11 mouse cellular contexts compared by ENCODE assay signal in the genomic region with DNA sequence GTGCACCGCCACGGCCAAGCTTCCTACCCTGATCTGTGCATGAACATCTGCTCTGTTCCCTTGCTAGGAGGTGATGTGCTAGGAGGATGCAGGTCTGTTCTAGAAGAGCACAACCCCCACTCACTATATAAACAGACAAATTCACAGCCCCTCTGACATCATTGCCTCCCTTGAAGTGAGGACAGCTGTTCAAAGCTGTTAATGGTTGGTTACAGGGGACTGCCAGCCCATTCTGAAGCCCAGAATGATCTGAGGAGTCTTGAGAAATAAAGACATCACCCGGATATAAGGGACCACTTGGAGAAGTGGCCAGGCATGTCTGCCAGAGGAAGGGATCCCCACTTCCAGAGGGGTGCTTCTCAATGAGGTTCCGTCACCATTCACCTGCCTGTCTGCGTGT. TPM values are rescaled to one million over a fixed set of nuclear protein-coding genes. Genes with fewer than 3 reads are reported as not detected.
DNase-seq lines count a peak whose midpoint lies in the region; ATAC-seq and TF ChIP-seq lines count a peak whose summit lies in the region.
"Had no signal": no experiment of that assay in that cellular context is flagged by ENCODE, and none has a peak within 500 bp of the region (broad histone marks: within the 10 kb centered on the region; RNA-seq: fewer than 3 reads in every experiment).

No protein-coding gene starts in this region.

- DNase-seq in heart, embryonic 10.5 days (ENCODE audit: low spot score) = no peak
- no peak for DNase-seq in heart, adult 18-20 months
- DNase-seq in kidney, adult 11 months = no peak
- peak; percentile 54 for DNase-seq in midbrain, embryonic 11.5 days (ENCODE audit: low spot score, missing footprints)
- DNase-seq in midbrain, embryonic 14.5 days = no peak
- DNase-seq in stomach, postnatal 0 days (ENCODE audit: low spot score) = no peak
- no peak for DNase-seq in adrenal gland, adult 8-10 months
- DNase-seq: gastrocnemius, postnatal 14 days had no signal

- ATAC-seq in kidney, embryonic 15.5 days (replicated peaks; ENCODE audit: low FRiP score) = no peak
- ATAC-seq in midbrain, embryonic 11.5 days (ENCODE audit: low FRiP score) = no peak
- no peak for ATAC-seq in midbrain, embryonic 14.5 days (ENCODE audit: low FRiP score, low TSS enrichment)
- ATAC-seq in stomach, postnatal 0 days (ENCODE audit: low FRiP score, low TSS enrichment) = no peak
- ATAC-seq: hindbrain, postnatal 0 days had no signal

- H3K4me2 ChIP-seq in kidney, embryonic 15.5 days = no peak overlapping the region
- H3K4me2 ChIP-seq in midbrain, embryonic 11.5 days = no peak overlapping the region
- H3K4me2 ChIP-seq in midbrain, embryonic 14.5 days (ENCODE audit: low read length) = no peak overlapping the region
- H3K4me2 ChIP-seq in stomach, postnatal 0 days (replicated peaks; ENCODE audit: low read depth) = no peak overlapping the region

- H3K9me3 ChIP-seq in heart, embryonic 10.5 days = no peaks in the 10 kb centered on the region
- H3K9me3 ChIP-seq in kidney, embryonic 15.5 days (replicated peaks) = no peaks in the 10 kb centered on the region
- no peaks in the 10 kb centered on the region for H3K9me3 ChIP-seq in midbrain, embryonic 11.5 days (ENCODE audit: control insufficient read depth, low read length)
- H3K9me3 ChIP-seq in midbrain, embryonic 14.5 days (ENCODE audit: control insufficient read depth, low read length) = no peaks in the 10 kb centered on the region
- H3K9me3 ChIP-seq in stomach, postnatal 0 days (ENCODE audit: control insufficient read depth, low read length) = no peaks in the 10 kb centered on the region
- H3K9me3 ChIP-seq: midbrain, embryonic 10.5 days had no signal

- H3K27ac ChIP-seq in heart, embryonic 10.5 days = 0 out of 2 replicates have a peak overlapping the region, but pooled peaks have one; percentile 4
- peak overlapping the region; percentile 78 for H3K27ac ChIP-seq in kidney, embryonic 15.5 days
- H3K27ac ChIP-seq in midbrain, embryonic 11.5 days (ENCODE audit: low read depth, low read length) = no peak overlapping the region
- H3K27ac ChIP-seq in midbrain, embryonic 14.5 days (replicated peaks; ENCODE audit: low read depth, low read length) = no peak overlapping the region
- peak overlapping the region; percentile 69; the same call in 1 of the 2 replicates for H3K27ac ChIP-seq in stomach, postnatal 0 days (replicated peaks)
- H3K27ac ChIP-seq: midbrain, embryonic 10.5 days had no signal

- no peak overlapping the region for H3K4me3 ChIP-seq in heart, embryonic 10.5 days
- no peak overlapping the region for H3K4me3 ChIP-seq in kidney, embryonic 15.5 days (replicated peaks)
- no peak overlapping the region for H3K4me3 ChIP-seq in midbrain, embryonic 11.5 days (ENCODE audit: low read depth, low read length)
- H3K4me3 ChIP-seq in midbrain, embryonic 14.5 days (replicated peaks; ENCODE audit: low read depth, low read length) = no peak overlapping the region
- no peak overlapping the region for H3K4me3 ChIP-seq in stomach, postnatal 0 days (ENCODE audit: low read depth, low read length)
- H3K4me3 ChIP-seq: midbrain, embryonic 10.5 days had no signal

- H3K4me1 ChIP-seq in heart, embryonic 10.5 days = peaks cover 65% of the 10 kb centered on the region
- H3K4me1 ChIP-seq in kidney, embryonic 15.5 days = peaks cover 57% of the 10 kb centered on the region
- no peaks in the 10 kb centered on the region for H3K4me1 ChIP-seq in midbrain, embryonic 11.5 days (ENCODE audit: control insufficient read depth, insufficient read depth, low read length)
- no peaks in the 10 kb centered on the region for H3K4me1 ChIP-seq in midbrain, embryonic 14.5 days (ENCODE audit: control insufficient read depth, insufficient read depth, low read length)
- H3K4me1 ChIP-seq in stomach, postnatal 0 days (replicated peaks; ENCODE audit: control insufficient read depth, insufficient read depth) = peaks cover 6% of the 10 kb centered on the region

- H3K27me3 ChIP-seq in heart, embryonic 10.5 days (ENCODE audit: insufficient read depth, poor library complexity, severe bottlenecking) = no peaks in the 10 kb centered on the region
- H3K27me3 ChIP-seq in kidney, embryonic 15.5 days = no peaks in the 10 kb centered on the region
- no peaks in the 10 kb centered on the region for H3K27me3 ChIP-seq in midbrain, embryonic 11.5 days (ENCODE audit: control insufficient read depth, insufficient read depth, low read length)
- no peaks in the 10 kb centered on the region for H3K27me3 ChIP-seq in midbrain, embryonic 14.5 days (ENCODE audit: control insufficient read depth, insufficient read depth, low read length)
- H3K27me3 ChIP-seq in stomach, postnatal 0 days (ENCODE audit: control insufficient read depth, insufficient read depth, low read length) = no peaks in the 10 kb centered on the region

- peaks cover 10% of the 10 kb centered on the region; the same call in 1 of the 2 replicates for H3K36me3 ChIP-seq in heart, embryonic 10.5 days
- peaks cover 13% of the 10 kb centered on the region; the same call in 1 of the 2 replicates for H3K36me3 ChIP-seq in kidney, embryonic 15.5 days
- H3K36me3 ChIP-seq in midbrain, embryonic 11.5 days (ENCODE audit: control insufficient read depth, insufficient read depth, low read length) = no peaks in the 10 kb centered on the region
- no peaks in the 10 kb centered on the region for H3K36me3 ChIP-seq in midbrain, embryonic 14.5 days (ENCODE audit: control insufficient read depth, insufficient read depth, low read length)
- H3K36me3 ChIP-seq in stomach, postnatal 0 days (ENCODE audit: control insufficient read depth, insufficient read depth, low read length) = 0 out of 2 replicates have a peak, but pooled peaks cover 9% of the 10 kb centered on the region

- TF ChIP-seq EP300 in stomach, postnatal 0 days (optimal IDR thresholded peaks at IDR 0.05) = no peak

- WGBS in heart, embryonic 10.5 days = 76% methylated on average over 5 of the region's 5 CpGs
- whole genome bisulfite sequencing in kidney, embryonic 15.5 days = 72% methylated on average over 5 of the region's 5 CpGs
- 92% methylated on average over 5 of the region's 5 CpGs for WGBS in midbrain, embryonic 11.5 days
- 94% methylated on average over 5 of the region's 5 CpGs for WGBS in midbrain, embryonic 14.5 days
- WGBS in stomach, postnatal 0 days = 72% methylated on average over 5 of the region's 5 CpGs

- no peak for TF ChIP-seq CTCF in stomach, postnatal 0 days (IDR thresholded peaks at IDR 0.05; ENCODE audit: low read depth)

- no peak overlapping the region for H3K9ac ChIP-seq in kidney, embryonic 15.5 days
- no peak overlapping the region for H3K9ac ChIP-seq in midbrain, embryonic 11.5 days (ENCODE audit: low read length)
- H3K9ac ChIP-seq in midbrain, embryonic 14.5 days (replicated peaks; ENCODE audit: low read length) = no peak overlapping the region
- H3K9ac ChIP-seq in stomach, postnatal 0 days (ENCODE audit: low read length) = no peak overlapping the region

RNA-seq across cellular contexts. Expression of a gene that starts 48.9 kb away (rescaled TPM):
- 52.2 and 76.3 TPM in 2 replicates for polyA plus RNA-seq in heart, embryonic 10.5 days (2016; fragmentation: Nextera tagmentation; extraction: Ambion mirVana)
- total RNA-seq in heart, adult 18-20 months (2021) = 1 to 10 TPM; 8.6 to 9.6 TPM
- 62.5 and 63.6 TPM in 2 replicates for polyA plus RNA-seq in kidney, embryonic 15.5 days (2015; fragmentation: Nextera tagmentation; extraction: Ambion mirVana)
- 70.8 and 72.9 TPM in 2 replicates for polyA plus RNA-seq in midbrain, embryonic 11.5 days (2014; fragmentation: Nextera tagmentation; extraction: Ambion mirVana)
- 19.7 and 28.4 TPM in 2 replicates for polyA plus RNA-seq in midbrain, embryonic 14.5 days (2014; fragmentation: Nextera tagmentation; extraction: Ambion mirVana)
- polyA plus RNA-seq in stomach, postnatal 0 days (2015; fragmentation: Nextera tagmentation; extraction: Ambion mirVana) = 24.0 and 26.4 TPM in 2 replicates
- 10 to 100 TPM; 35.3 to 47.5 (median 38.2) TPM for total RNA-seq in adrenal gland, adult 8-10 months (2022)

Comparison
In these comparisons a context has a peak if more than half of its experiments do, and no peak if none do; other contexts are left out.
1. H3K27ac ChIP-seq: peak in heart, embryonic 10.5 days (single experiment), kidney, embryonic 15.5 days (single experiment) and stomach, postnatal 0 days (single experiment); none in midbrain, embryonic 11.5 days (single experiment) and midbrain, embryonic 14.5 days (single experiment).